Mouse (Mus musculus) gastrocnemius, adult 8-10 months (tissue): Measurements from ENCODE around the gene Pdpn. TPM values are rescaled to one million over a fixed set of nuclear protein-coding genes. Genes with fewer than 3 reads are reported as not detected.
A peak's percentile ranks its signal among the peaks of the same experiment; 100 is the strongest.

Experiments used
- DNase-seq, 2 experiments: peaks; one replicate each; pipeline ENCODE4 v3.0.0; 2022; ENCODE audit warnings: low spot score in 2 of 2
- total RNA-seq, 4 experiments: library from RNA; stranded (reverse); gene quantifications; 2 replicates each; pipeline ENCODE4 v1.2.4; 2022

Pdpn gene
- total RNA-seq, 4 experiments from 2014 or later: 2.9 to 4.9 (median 4.2) TPM

- no peak for DNase-seq
Observed at GRCm38 (mm10) chr4:143298431-143299315, 691 bp downstream of the Pdpn start.

- no peak for DNase-seq
Observed at GRCm38 (mm10) chr4:143297016-143297556, 2.3 kb downstream of the Pdpn start.

- no peak for DNase-seq
Observed at GRCm38 (mm10) chr4:143296153-143296552, 3.2 kb downstream of the Pdpn start.

- peak in 1 of 2 experiments; percentile 8 for DNase-seq
Observed at GRCm38 (mm10) chr4:143294324-143294723, 5.0 kb downstream of the Pdpn start.

- peak in 1 of 2 experiments; percentile 15 for DNase-seq
Observed at GRCm38 (mm10) chr4:143288880-143289279, 10.5 kb downstream of the Pdpn start.

- DNase-seq: no peak
Observed at GRCm38 (mm10) chr4:143288473-143288872, 10.9 kb downstream of the Pdpn start.

GRCm38 (mm10) chr4:143287065-143287464 is 12.3 kb downstream of the Pdpn start:
- DNase-seq: no peak

- no peak for DNase-seq
Observed at GRCm38 (mm10) chr4:143280166-143280565, 19.2 kb downstream of the Pdpn start.

- no peak for DNase-seq
Observed at GRCm38 (mm10) chr4:143279661-143280060, 19.7 kb downstream of the Pdpn start.

GRCm38 (mm10) chr4:143279016-143279415 is 20.3 kb downstream of the Pdpn start:
- DNase-seq: no peak

GRCm38 (mm10) chr4:143278429-143278871 is 20.9 kb downstream of the Pdpn start:
- DNase-seq: peak; percentile 45 to 63

GRCm38 (mm10) chr4:143277319-143277718 is 22.0 kb downstream of the Pdpn start:
- no peak for DNase-seq

- DNase-seq: no peak
Observed at GRCm38 (mm10) chr4:143271571-143271970, 27.8 kb downstream of the Pdpn start.

GRCm38 (mm10) chr4:143270903-143271302 is 28.5 kb downstream of the Pdpn start:
- DNase-seq: no peak

GRCm38 (mm10) chr4:143262696-143263095 is 36.7 kb downstream of the Pdpn start:
- DNase-seq: no peak

GRCm38 (mm10) chr4:143259718-143260349 is 39.5 kb downstream of the Pdpn start:
- DNase-seq: no peak

- peak in 1 of 2 experiments; percentile 8 for DNase-seq
Observed at GRCm38 (mm10) chr4:143258517-143258916, 40.8 kb downstream of the Pdpn start.

- no peak for DNase-seq
Observed at GRCm38 (mm10) chr4:143257971-143258370, 41.4 kb downstream of the Pdpn start.

GRCm38 (mm10) chr4:143255541-143255940 is 43.8 kb downstream of the Pdpn start:
- no peak for DNase-seq

GRCm38 (mm10) chr4:143253356-143253755 is 46.0 kb downstream of the Pdpn start:
- no peak for DNase-seq

- DNase-seq: no peak
Observed at GRCm38 (mm10) chr4:143248050-143248449, 51.3 kb downstream of the Pdpn start.

GRCm38 (mm10) chr4:143241294-143241693 is 58.1 kb downstream of the Pdpn start:
- no peak for DNase-seq
